Mouse (Mus musculus) hindlimb bud, embryonic 11.5 days (tissue): ENCODE results near the gene Pxdc1.

ENCODE experiments used
- DNase-seq: peaks from one replicate; pipeline ENCODE4 v3.0.0-alpha.2; 2012; ENCODE audit warnings: low read depth, low spot score; ENCODE audit errors: extremely low spot score

The Pxdc1 gene

GRCm38 (mm10) chr13:34653391-34653790 lies at the start of gene Pxdc1:
TSS of gene Pxdc1 (minus strand) at chr13:34653486.
- DNase-seq: no peak

GRCm38 (mm10) chr13:34700630-34701029 lies 47.3 kb upstream of the Pxdc1 start:
- no peak for DNase-seq

GRCm38 (mm10) chr13:34700091-34700490 lies 46.8 kb upstream of the Pxdc1 start:
- no peak for DNase-seq

- no peak for DNase-seq
Measured at GRCm38 (mm10) chr13:34696734-34697332, 43.5 kb upstream of the Pxdc1 start.

- DNase-seq: no peak
Measured at GRCm38 (mm10) chr13:34693111-34693510, 39.8 kb upstream of the Pxdc1 start.

GRCm38 (mm10) chr13:34691049-34691448 lies 37.8 kb upstream of the Pxdc1 start:
- no peak for DNase-seq

- no peak for DNase-seq
Measured at GRCm38 (mm10) chr13:34685008-34685765, 31.9 kb upstream of the Pxdc1 start.

- no peak for DNase-seq
Measured at GRCm38 (mm10) chr13:34683762-34684488, 30.6 kb upstream of the Pxdc1 start.

- no peak for DNase-seq
Measured at GRCm38 (mm10) chr13:34683270-34683669, 30.0 kb upstream of the Pxdc1 start.

- DNase-seq: no peak
Measured at GRCm38 (mm10) chr13:34676507-34676906, 23.2 kb upstream of the Pxdc1 start.

- DNase-seq: no peak
Measured at GRCm38 (mm10) chr13:34675847-34676383, 22.6 kb upstream of the Pxdc1 start.

GRCm38 (mm10) chr13:34673354-34673753 lies 20.1 kb upstream of the Pxdc1 start:
- no peak for DNase-seq

GRCm38 (mm10) chr13:34669919-34670865 lies 16.9 kb upstream of the Pxdc1 start:
- no peak for DNase-seq

GRCm38 (mm10) chr13:34667197-34667596 lies 13.9 kb upstream of the Pxdc1 start:
- no peak for DNase-seq

- no peak for DNase-seq
Measured at GRCm38 (mm10) chr13:34665074-34665473, 11.8 kb upstream of the Pxdc1 start.

- DNase-seq: no peak
Measured at GRCm38 (mm10) chr13:34663762-34664161, 10.5 kb upstream of the Pxdc1 start.

- DNase-seq: no peak
Measured at GRCm38 (mm10) chr13:34659507-34659906, 6.2 kb upstream of the Pxdc1 start.

GRCm38 (mm10) chr13:34656351-34656750 lies 3.1 kb upstream of the Pxdc1 start:
- DNase-seq: no peak

GRCm38 (mm10) chr13:34652353-34653241 lies 689 bp downstream of the Pxdc1 start:
- DNase-seq: no peak

GRCm38 (mm10) chr13:34652016-34652352 lies 1.3 kb downstream of the Pxdc1 start:
- no peak for DNase-seq
